In genomic region chr6:18907173-18907572, GRCm38 (mm10) we compare ENCODE assay signal across 17 mouse cellular contexts. TPM values are rescaled to one million over a fixed set of nuclear protein-coding genes. Genes with fewer than 3 reads are reported as not detected.
DNase-seq lines count a peak whose midpoint lies in the region; ATAC-seq and TF ChIP-seq lines count a peak whose summit lies in the region.
"Had no signal": no experiment of that assay in that cellular context is flagged by ENCODE, and none has a peak within 500 bp of the region (broad histone marks: within the 10 kb centered on the region; RNA-seq: fewer than 3 reads in every experiment).

No protein-coding gene starts in this region.

- no peaks in the 10 kb centered on the region for H3K79me2 ChIP-seq in heart, adult 2 months (replicated peaks; ENCODE audit: control insufficient read depth, insufficient read depth, low read length)

- ATAC-seq in cerebellum, adult (ENCODE audit: insufficient number of reproducible peaks, low FRiP score, low TSS enrichment): peak; percentile 58; the same call in 1 of the 2 replicates
- ATAC-seq in midbrain, embryonic 14.5 days (ENCODE audit: low FRiP score, low TSS enrichment): no peak
- no peak for ATAC-seq in midbrain, embryonic 15.5 days (replicated peaks)
- no peak for ATAC-seq in stomach, postnatal 0 days (ENCODE audit: low FRiP score, low TSS enrichment)

- no peak overlapping the region for H3K9ac ChIP-seq in heart, adult 2 months (ENCODE audit: low read depth, low read length)
- H3K9ac ChIP-seq in midbrain, embryonic 14.5 days (replicated peaks; ENCODE audit: low read length): no peak overlapping the region
- no peak overlapping the region for H3K9ac ChIP-seq in midbrain, embryonic 15.5 days
- no peak overlapping the region for H3K9ac ChIP-seq in stomach, postnatal 0 days (ENCODE audit: low read length)
- H3K9ac ChIP-seq: liver, embryonic 13.5 days had no signal

- TF ChIP-seq CTCF in heart, adult 2 months (IDR thresholded peaks at IDR 0.05): peak; percentile 35
- peak; percentile 56 for TF ChIP-seq CTCF in stomach, postnatal 0 days (IDR thresholded peaks at IDR 0.05; ENCODE audit: low read depth)

- DNase-seq in cerebellum, postnatal 4 days (ENCODE audit: low spot score in 2 of 2): no peak
- no peak for DNase-seq in heart, adult 2 months
- DNase-seq in heart, postnatal 14 days: no peak
- DNase-seq in midbrain, embryonic 14.5 days: peak; percentile 71
- DNase-seq in stomach, postnatal 0 days (ENCODE audit: low spot score): no peak
- DNase-seq in left cerebral cortex, adult 18-20 months (ENCODE audit: low spot score in 2 of 2): no peak
- DNase-seq: kidney, adult 2 months; liver, embryonic 13.5 days; right cerebral cortex, postnatal 25 days; thymus, postnatal 25 days had no signal

- H3K9me3 ChIP-seq in midbrain, embryonic 14.5 days (ENCODE audit: control insufficient read depth, low read length): no peaks in the 10 kb centered on the region
- no peaks in the 10 kb centered on the region for H3K9me3 ChIP-seq in midbrain, embryonic 15.5 days
- no peaks in the 10 kb centered on the region for H3K9me3 ChIP-seq in stomach, postnatal 0 days (ENCODE audit: control insufficient read depth, low read length)
- H3K9me3 ChIP-seq: heart, embryonic 10.5 days; liver, embryonic 13.5 days had no signal

- TF ChIP-seq POLR2A in heart, adult 2 months (IDR thresholded peaks at IDR 0.05; ENCODE audit: insufficient read depth, low read depth, low read length): no peak

- no peak for TF ChIP-seq EP300 in heart, adult 2 months (IDR thresholded peaks at IDR 0.05; ENCODE audit: insufficient read depth, low read depth, low read length)
- TF ChIP-seq EP300 in stomach, postnatal 0 days (optimal IDR thresholded peaks at IDR 0.05): no peak

- intact Hi-C loops in heart, adult 2 months (cut with DNase I): no loop called here
- intact Hi-C loops in heart, postnatal 14 days (cut with DNase I): no loop called here

- no peak overlapping the region for H3K4me2 ChIP-seq in midbrain, embryonic 14.5 days (ENCODE audit: low read length)
- H3K4me2 ChIP-seq in midbrain, embryonic 15.5 days: no peak overlapping the region
- H3K4me2 ChIP-seq in stomach, postnatal 0 days (replicated peaks; ENCODE audit: low read depth): no peak overlapping the region
- H3K4me2 ChIP-seq: liver, embryonic 13.5 days had no signal

- H3K4me3 ChIP-seq in heart, adult 2 months: no peak overlapping the region
- H3K4me3 ChIP-seq in midbrain, embryonic 14.5 days (replicated peaks; ENCODE audit: low read depth, low read length): no peak overlapping the region
- no peak overlapping the region for H3K4me3 ChIP-seq in midbrain, embryonic 15.5 days
- H3K4me3 ChIP-seq in stomach, postnatal 0 days (ENCODE audit: low read depth, low read length): no peak overlapping the region
- H3K4me3 ChIP-seq: heart, embryonic 10.5 days; liver, embryonic 13.5 days had no signal

- H3K27ac ChIP-seq in heart, adult 2 months: no peak overlapping the region
- H3K27ac ChIP-seq in midbrain, embryonic 14.5 days (replicated peaks; ENCODE audit: low read depth, low read length): no peak overlapping the region
- no peak overlapping the region for H3K27ac ChIP-seq in midbrain, embryonic 15.5 days
- H3K27ac ChIP-seq in stomach, postnatal 0 days (replicated peaks): no peak overlapping the region
- H3K27ac ChIP-seq: heart, embryonic 10.5 days; liver, embryonic 13.5 days had no signal

- H3K36me3 ChIP-seq in heart, adult 2 months (ENCODE audit: control insufficient read depth, insufficient read depth, low read length): no peaks in the 10 kb centered on the region
- H3K36me3 ChIP-seq in midbrain, embryonic 14.5 days (ENCODE audit: control insufficient read depth, insufficient read depth, low read length): no peaks in the 10 kb centered on the region
- H3K36me3 ChIP-seq in midbrain, embryonic 15.5 days (replicated peaks): no peaks in the 10 kb centered on the region
- H3K36me3 ChIP-seq in stomach, postnatal 0 days (ENCODE audit: control insufficient read depth, insufficient read depth, low read length): no peaks in the 10 kb centered on the region
- H3K36me3 ChIP-seq: heart, embryonic 10.5 days; liver, embryonic 13.5 days had no signal

- H3K4me1 ChIP-seq in heart, adult 2 months (ENCODE audit: control insufficient read depth, insufficient read depth, low read length): no peaks in the 10 kb centered on the region
- no peaks in the 10 kb centered on the region for H3K4me1 ChIP-seq in midbrain, embryonic 14.5 days (ENCODE audit: control insufficient read depth, insufficient read depth, low read length)
- H3K4me1 ChIP-seq in midbrain, embryonic 15.5 days: no peaks in the 10 kb centered on the region
- no peaks in the 10 kb centered on the region for H3K4me1 ChIP-seq in stomach, postnatal 0 days (replicated peaks; ENCODE audit: control insufficient read depth, insufficient read depth)
- H3K4me1 ChIP-seq: heart, embryonic 10.5 days; liver, embryonic 13.5 days had no signal

- H3K27me3 ChIP-seq in heart, adult 2 months (ENCODE audit: control insufficient read depth, insufficient read depth, low read length): no peaks in the 10 kb centered on the region
- no peaks in the 10 kb centered on the region for H3K27me3 ChIP-seq in midbrain, embryonic 14.5 days (ENCODE audit: control insufficient read depth, insufficient read depth, low read length)
- no peaks in the 10 kb centered on the region for H3K27me3 ChIP-seq in midbrain, embryonic 15.5 days (replicated peaks)
- H3K27me3 ChIP-seq in stomach, postnatal 0 days (ENCODE audit: control insufficient read depth, insufficient read depth, low read length): no peaks in the 10 kb centered on the region
- H3K27me3 ChIP-seq: liver, embryonic 13.5 days had no signal

- WGBS in heart, adult 2 months: 83% methylated on average over 2 of the region's 2 CpGs
- 93% methylated on average over 2 of the region's 2 CpGs for WGBS in midbrain, embryonic 14.5 days
- 88% methylated on average over 2 of the region's 2 CpGs for WGBS in midbrain, embryonic 15.5 days
- WGBS in stomach, postnatal 0 days: 76% methylated on average over 2 of the region's 2 CpGs

RNA-seq across cellular contexts. Expression of gene Ankrd7, which starts 41.1 kb away (rescaled TPM):
- total RNA-seq in heart, adult 2 months (2021): not detected
- polyA plus RNA-seq in heart, adult 2 months (2012; rRNA removed): not detected in 2 replicates
- total RNA-seq in heart, postnatal 14 days (2021): not detected
- polyA plus RNA-seq in midbrain, embryonic 14.5 days (2014; fragmentation: Nextera tagmentation; extraction: Ambion mirVana): not detected in 2 replicates
- not detected in 2 replicates for polyA plus RNA-seq in midbrain, embryonic 15.5 days (2015; fragmentation: Nextera tagmentation; extraction: Ambion mirVana)
- polyA plus RNA-seq in stomach, postnatal 0 days (2015; fragmentation: Nextera tagmentation; extraction: Ambion mirVana): not detected in 2 replicates
- not detected for total RNA-seq in left cerebral cortex, adult 18-20 months (2021)
- total RNA-seq: gastrocnemius, adult 8-10 months; hematopoietic stem cell, adult 5-6 weeks; layer of hippocampus, adult 18-20 months; monocyte, adult 5-6 weeks had no signal
- polyA plus RNA-seq: kidney, adult 2 months; liver, embryonic 13.5 days had no signal

RNA-seq across cellular contexts. Expression of gene Lsm8, which starts 58.8 kb away (rescaled TPM):
- total RNA-seq in heart, adult 2 months (2021): 10 to 100 TPM; 16.7 to 23.2 TPM
- 13.8 and 27.6 TPM in 2 replicates for polyA plus RNA-seq in heart, adult 2 months (2012; rRNA removed)
- 10 to 100 TPM; 20.1 to 26.7 TPM for total RNA-seq in heart, postnatal 14 days (2021)
- polyA plus RNA-seq in midbrain, embryonic 14.5 days (2014; fragmentation: Nextera tagmentation; extraction: Ambion mirVana): 111 and 137 TPM in 2 replicates
- 97.7 and 105 TPM in 2 replicates for polyA plus RNA-seq in midbrain, embryonic 15.5 days (2015; fragmentation: Nextera tagmentation; extraction: Ambion mirVana)
- 103 and 115 TPM in 2 replicates for polyA plus RNA-seq in stomach, postnatal 0 days (2015; fragmentation: Nextera tagmentation; extraction: Ambion mirVana)
- total RNA-seq in left cerebral cortex, adult 18-20 months (2021): 10 to 100 TPM; 30.9 to 32.5 TPM
